Mouse (Mus musculus) C2C12 (cell line): ENCODE results near the gene Bpifb9a.
"Not testable (repeated sequence)": the region's sequence is repeated elsewhere in the genome, so short reads cannot be mapped to it uniquely, and the experiment has no call there.

ENCODE experiments used
- CTCF ChIP-seq: IDR thresholded peaks from one replicate; pipeline ENCODE4 v1.5.1; 2011; ENCODE audit not compliant: control insufficient read depth, insufficient read depth, insufficient read length
- USF1 ChIP-seq: IDR thresholded peaks from one replicate; pipeline ENCODE4 v1.6.1; 2011; ENCODE audit warnings: low read depth, mild to moderate bottlenecking, control low read depth, moderate library complexity

GRCm38 (mm10) chr2:154291866-154292265, 34.2 kb downstream of the Bpifb9a start:
- TF ChIP-seq CTCF, USF1: not testable (repeated sequence)
